Mouse (Mus musculus): Measurements from ENCODE around the gene Dusp3. TPM values are rescaled to one million over a fixed set of nuclear protein-coding genes. Genes with fewer than 3 reads are reported as not detected.

Dusp3 gene
- polyA plus RNA-seq (2014; fragmentation: Illumina TruSeq; extraction: RNeasy Lipid Tissue Mini Kit (QIAGEN cat#74804)) = 22.0 TPM

DNA sequence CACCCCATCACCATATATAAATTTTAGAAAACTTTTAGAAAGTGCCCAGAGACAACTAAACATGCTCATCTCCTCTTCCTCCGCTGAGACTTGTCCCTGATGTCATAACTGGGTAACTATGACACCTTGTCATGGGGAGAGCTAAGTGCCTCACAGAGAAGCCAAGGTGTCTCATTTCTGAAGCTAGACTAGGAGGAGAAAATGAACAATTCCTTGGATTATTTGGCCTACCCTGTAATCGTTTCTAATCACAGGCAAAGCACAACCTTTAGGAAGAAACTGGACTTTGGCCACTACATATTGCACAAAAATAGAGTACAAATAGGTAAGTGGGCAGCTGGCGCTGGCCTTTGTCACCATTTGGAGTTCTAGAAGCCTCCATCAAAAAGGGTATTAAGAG, at the start of gene Dusp3:
Gene Dusp3 (minus strand): TSS at position 101 of the 400 bp plus-strand sequence.

DNA sequence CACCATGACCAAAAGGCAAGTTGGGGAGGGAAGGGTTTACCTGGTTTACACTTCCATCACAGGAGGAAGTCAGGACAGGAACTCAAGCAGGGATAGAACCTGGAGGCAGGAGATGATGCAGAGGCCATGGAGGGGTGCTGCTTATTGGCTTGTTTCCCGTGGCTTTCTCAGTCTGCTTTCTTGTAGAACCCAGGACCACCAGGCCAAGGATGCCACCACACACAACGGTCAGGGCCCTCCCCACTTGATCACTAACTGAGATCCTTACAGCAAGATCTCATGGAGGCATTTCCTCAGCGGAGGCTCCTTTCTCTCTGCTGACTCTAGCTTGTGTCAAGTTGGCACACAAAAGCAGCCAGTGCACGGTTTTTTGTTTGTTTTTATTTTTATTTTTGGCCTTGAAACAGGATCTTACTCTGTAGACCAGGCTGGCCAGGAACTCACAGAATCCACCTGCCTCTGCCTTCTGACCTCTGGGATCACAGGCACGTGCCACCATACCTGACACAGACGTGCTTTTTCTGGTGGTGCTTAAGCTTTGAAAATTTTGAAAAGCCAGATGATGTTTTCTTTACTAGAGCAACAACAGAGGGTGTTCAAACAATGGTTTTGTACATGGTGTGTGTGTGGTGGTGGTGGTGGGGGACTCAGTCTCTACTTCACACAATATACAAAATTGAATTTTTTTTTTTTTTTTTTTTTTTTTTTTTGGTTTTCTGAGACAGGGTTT, 41.4 kb upstream of the Dusp3 start, which contains the start of gene Mpp3:
Gene Mpp3 (minus strand): TSS at position 375 of the 730 bp plus-strand sequence.

DNA sequence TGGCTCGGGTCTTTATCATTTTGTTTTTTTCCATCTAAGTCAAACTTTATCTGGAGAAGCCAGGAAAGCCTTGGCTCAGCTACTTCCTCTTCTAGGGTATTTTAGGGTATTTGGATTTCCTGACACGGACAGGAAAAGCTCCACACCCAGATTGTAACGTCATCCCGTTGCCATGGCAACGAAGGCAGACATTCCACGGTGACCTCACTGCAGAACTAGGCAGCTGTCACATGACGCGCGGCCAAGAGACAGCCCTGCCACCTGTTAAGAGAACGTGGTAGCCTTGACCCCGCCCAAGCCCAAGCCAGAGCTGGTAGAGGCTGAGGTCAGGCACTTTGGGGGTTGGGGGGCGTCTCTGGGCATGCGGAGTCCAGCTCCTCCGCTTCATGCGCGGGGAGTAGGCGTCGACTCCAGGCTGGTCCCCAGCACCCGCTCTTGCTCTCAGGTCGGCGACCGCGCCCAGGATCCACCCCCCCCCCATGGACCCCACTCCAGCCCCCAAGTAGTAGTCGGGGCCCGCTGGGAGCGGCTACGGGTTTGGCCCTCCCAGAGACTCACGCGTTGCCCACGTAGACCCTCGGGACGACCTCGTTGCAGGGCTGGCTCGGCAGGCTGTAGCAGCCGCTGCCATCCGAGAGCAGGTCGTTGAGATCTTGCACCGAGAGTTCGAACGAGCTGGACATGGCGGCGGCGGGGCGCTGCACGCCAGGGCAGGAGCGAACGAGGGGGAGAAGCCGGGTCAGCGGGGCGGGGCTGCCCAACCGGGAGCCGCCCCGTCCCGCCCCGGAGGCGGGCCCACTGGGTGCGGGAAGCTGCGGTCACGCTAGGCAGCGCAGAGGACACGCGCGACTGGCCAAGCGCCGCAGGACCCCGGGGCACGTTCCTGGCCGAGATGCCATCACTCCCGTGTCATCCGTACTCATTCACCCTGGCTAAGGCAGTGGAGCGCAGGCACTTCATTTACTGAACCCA, 2.5 kb downstream of the Dusp3 start, which contains the start of gene Cfap97d1:
Gene Cfap97d1 (plus strand): TSS at position 226 of the 972 bp plus-strand sequence.

DNA sequence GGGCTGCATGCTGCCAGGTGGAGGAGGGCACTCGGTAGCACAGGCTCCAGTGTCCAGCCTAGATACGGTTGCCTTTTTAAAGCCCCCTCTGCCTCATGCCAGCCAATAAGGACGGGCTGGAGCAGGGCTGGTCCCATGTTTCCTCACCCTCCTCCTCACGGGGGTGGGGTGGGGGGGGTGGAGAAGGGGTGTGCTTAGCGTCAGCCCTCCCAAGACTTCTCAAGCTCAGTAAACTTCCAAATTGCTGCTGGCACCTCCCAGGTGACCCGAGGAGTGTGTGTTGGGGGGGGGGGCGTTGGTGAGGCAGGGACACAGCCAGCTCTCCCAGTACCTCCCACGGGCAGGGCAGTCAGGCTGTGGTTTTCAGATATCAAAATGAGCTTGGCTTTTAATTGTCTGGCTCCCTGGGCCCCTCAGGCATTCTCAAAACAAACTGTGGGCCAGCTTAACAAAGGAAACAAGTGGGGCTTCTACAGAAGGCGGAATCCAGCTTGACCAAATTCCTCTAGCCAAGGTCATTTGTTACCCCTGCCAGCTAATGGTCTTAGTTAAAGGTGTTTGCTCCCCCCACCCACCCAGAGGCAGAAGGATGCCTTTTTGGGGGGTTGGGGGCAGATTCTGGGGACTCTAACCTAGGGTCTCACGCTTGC, 19.7 kb downstream of the Dusp3 start, which contains the start of gene Sost:
Gene Sost (minus strand): TSS at position 51 of the 650 bp plus-strand sequence.

Other genes with a start within 250 kb of the Dusp3 start
- gene Etv4, start 201.6 kb downstream of the Dusp3 start, polyA plus RNA-seq (2014; fragmentation: Illumina TruSeq; extraction: RNeasy Lipid Tissue Mini Kit (QIAGEN cat#74804)) = not detected
- gene Meox1, start 92.6 kb downstream of the Dusp3 start, polyA plus RNA-seq (2014; fragmentation: Illumina TruSeq; extraction: RNeasy Lipid Tissue Mini Kit (QIAGEN cat#74804)) = 2.3 TPM
- gene Sost, start 20.0 kb downstream of the Dusp3 start, polyA plus RNA-seq (2014; fragmentation: Illumina TruSeq; extraction: RNeasy Lipid Tissue Mini Kit (QIAGEN cat#74804)) = not detected
- not detected for gene Cfap97d1, start 2.7 kb downstream of the Dusp3 start, polyA plus RNA-seq (2014; fragmentation: Illumina TruSeq; extraction: RNeasy Lipid Tissue Mini Kit (QIAGEN cat#74804))
- 1.6 TPM for gene Mpp3, start 41.4 kb upstream of the Dusp3 start, polyA plus RNA-seq (2014; fragmentation: Illumina TruSeq; extraction: RNeasy Lipid Tissue Mini Kit (QIAGEN cat#74804))
- 5.4 TPM for gene Cd300lg, start 54.5 kb upstream of the Dusp3 start, polyA plus RNA-seq (2014; fragmentation: Illumina TruSeq; extraction: RNeasy Lipid Tissue Mini Kit (QIAGEN cat#74804))
- gene Mpp2, start 101.5 kb upstream of the Dusp3 start, polyA plus RNA-seq (2014; fragmentation: Illumina TruSeq; extraction: RNeasy Lipid Tissue Mini Kit (QIAGEN cat#74804)) = 0.63 TPM
- not detected for gene Ppy, start 114.3 kb upstream of the Dusp3 start, polyA plus RNA-seq (2014; fragmentation: Illumina TruSeq; extraction: RNeasy Lipid Tissue Mini Kit (QIAGEN cat#74804))
- not detected for gene Pyy, start 120.8 kb upstream of the Dusp3 start, polyA plus RNA-seq (2014; fragmentation: Illumina TruSeq; extraction: RNeasy Lipid Tissue Mini Kit (QIAGEN cat#74804))
- gene Nags, start 158.5 kb upstream of the Dusp3 start, polyA plus RNA-seq (2014; fragmentation: Illumina TruSeq; extraction: RNeasy Lipid Tissue Mini Kit (QIAGEN cat#74804)) = not detected
- gene Tmem101, start 169.4 kb upstream of the Dusp3 start, polyA plus RNA-seq (2014; fragmentation: Illumina TruSeq; extraction: RNeasy Lipid Tissue Mini Kit (QIAGEN cat#74804)) = 6.0 TPM
- 73.6 TPM for gene Lsm12, start 198.3 kb upstream of the Dusp3 start, polyA plus RNA-seq (2014; fragmentation: Illumina TruSeq; extraction: RNeasy Lipid Tissue Mini Kit (QIAGEN cat#74804))
- gene G6pc3, start 202.6 kb upstream of the Dusp3 start, polyA plus RNA-seq (2014; fragmentation: Illumina TruSeq; extraction: RNeasy Lipid Tissue Mini Kit (QIAGEN cat#74804)) = 0.71 TPM
- gene Hdac5, start 243.2 kb upstream of the Dusp3 start, polyA plus RNA-seq (2014; fragmentation: Illumina TruSeq; extraction: RNeasy Lipid Tissue Mini Kit (QIAGEN cat#74804)) = 1.00 TPM